Mouse (Mus musculus) embryonic facial prominence, embryonic 15.5 days (tissue): ENCODE measurements around the gene Pld5. TPM values are rescaled to one million over a fixed set of nuclear protein-coding genes. Genes with fewer than 3 reads are reported as not detected.
A peak's percentile ranks its signal among the peaks of the same experiment; 100 is the strongest.
"Not testable (repeated sequence)": the region's sequence is repeated elsewhere in the genome, so short reads cannot be mapped to it uniquely, and the experiment has no call there.

Experiments used
- ATAC-seq: fragments of 200-750 bp; cut with Nextera tagmentation; 2 replicates; pipeline ENCODE4 v1.8.0; 2017; ENCODE audit warnings: low read depth, moderate TSS enrichment; ENCODE audit not compliant: insufficient number of reproducible peaks, low FRiP score, low TSS enrichment
- H3K27ac ChIP-seq: fragments of 300-500 bp; sonication (generic); replicated peaks from 2 replicates; pipeline ENCODE4 v1.5.1; 2015; ENCODE audit warnings: mild to moderate bottlenecking, inconsistent platforms
- H3K27me3 ChIP-seq: fragments of 300-500 bp; sonication (generic); 2 replicates; pipeline ENCODE4 v1.6.1; 2015; ENCODE audit warnings: inconsistent platforms
- H3K36me3 ChIP-seq: fragments of 300-500 bp; sonication (generic); 2 replicates; pipeline ENCODE4 v1.6.1; 2015; ENCODE audit warnings: mild to moderate bottlenecking, inconsistent platforms
- H3K4me1 ChIP-seq: fragments of 300-500 bp; sonication (generic); 2 replicates; pipeline ENCODE4 v1.6.1; 2015; ENCODE audit warnings: inconsistent platforms
- H3K4me2 ChIP-seq: fragments of 300-500 bp; sonication (generic); replicated peaks from 2 replicates; pipeline ENCODE4 v1.6.1; 2015; ENCODE audit warnings: mild to moderate bottlenecking, inconsistent platforms
- H3K4me3 ChIP-seq: fragments of 300-500 bp; sonication (generic); replicated peaks from 2 replicates; pipeline ENCODE4 v1.5.1; 2015; ENCODE audit warnings: mild to moderate bottlenecking, inconsistent platforms
- H3K9ac ChIP-seq: fragments of 300-500 bp; sonication (generic); 2 replicates; pipeline ENCODE4 v1.6.1; 2015; ENCODE audit warnings: inconsistent platforms
- H3K9me3 ChIP-seq: fragments of 300-500 bp; sonication (generic); replicated peaks from 2 replicates; pipeline ENCODE4 v1.6.1; 2016; ENCODE audit warnings: inconsistent platforms
- WGBS: fragments of 180-500 bp; shearing (Covaris S2); methylation state at CpG from one replicate; pipeline ENCODE4 v1.1.7; 2015; 5-methylcytosine and 5-hydroxymethylcytosine counted together
- polyA plus RNA-seq: library from polyadenylated mRNA; unstranded; fragments of >200 nt; fragmentation: Nextera tagmentation; extraction: Ambion mirVana; gene quantifications from 2 replicates; pipeline ENCODE4 v1.2.1, GENCODE M21; 2015

Pld5 gene
- polyA plus RNA-seq, 1 experiment from 2014 or later = 1.3 TPM

- no peak for ATAC-seq
Measured at GRCm38 (mm10) chr1:176008411-176008810, 266.7 kb downstream of the Pld5 start.

GRCm38 (mm10) chr1:176000599-176000998 is 274.5 kb downstream of the Pld5 start:
- Histone ChIP-seq H3K4me1 (no peaks in the 10 kb centered on the region), H3K27me3 (no peaks in the 10 kb centered on the region), H3K27ac (no peak overlapping the region), H3K4me2 (no peak overlapping the region), H3K36me3 (no peaks in the 10 kb centered on the region), H3K9me3 (no peaks in the 10 kb centered on the region), H3K9ac (no peak overlapping the region), H3K4me3 (no peak overlapping the region)
- 80% methylated on average over 5 of the region's 5 CpGs for WGBS
- no peak for ATAC-seq

More at GRCm38 (mm10) chr1:176008411-176008810, 266.7 kb downstream of the Pld5 start:
- Histone ChIP-seq H3K27ac (no peak overlapping the region), H3K4me2 (no peak overlapping the region), H3K9ac (no peak overlapping the region), H3K4me3 (no peak overlapping the region), H3K4me1 (no peaks in the 10 kb centered on the region), H3K27me3 (no peaks in the 10 kb centered on the region), H3K9me3 (no peaks in the 10 kb centered on the region), H3K36me3 (no peaks in the 10 kb centered on the region)
- WGBS = 71% methylated on average over 2 of the region's 2 CpGs

GRCm38 (mm10) chr1:175997076-175997651 is 277.9 kb downstream of the Pld5 start:
- 47% methylated on average over 7 of the region's 7 CpGs for WGBS
- no peaks in the 10 kb centered on the region for H3K9me3 ChIP-seq

GRCm38 (mm10) chr1:175988912-175989311 is 286.2 kb downstream of the Pld5 start:
- H3K4me3 ChIP-seq = no peak overlapping the region
- H3K27ac ChIP-seq = no peak overlapping the region
- H3K9me3 ChIP-seq = no peaks in the 10 kb centered on the region
- H3K36me3 ChIP-seq = no peaks in the 10 kb centered on the region
- no peaks in the 10 kb centered on the region for H3K27me3 ChIP-seq
- H3K4me2 ChIP-seq = no peak overlapping the region
- 56% methylated on average over 4 of the region's 4 CpGs for WGBS
- H3K4me1 ChIP-seq = no peaks in the 10 kb centered on the region
- peak; percentile 69; the same call in 1 of the 2 replicates for ATAC-seq
- no peak overlapping the region for H3K9ac ChIP-seq

More at GRCm38 (mm10) chr1:175997076-175997651, 277.9 kb downstream of the Pld5 start:
- no peak for ATAC-seq
- H3K27me3 ChIP-seq = no peaks in the 10 kb centered on the region
- H3K4me2 ChIP-seq = no peak overlapping the region
- no peaks in the 10 kb centered on the region for H3K4me1 ChIP-seq
- no peak overlapping the region for H3K4me3 ChIP-seq
- H3K27ac ChIP-seq = no peak overlapping the region
- H3K36me3 ChIP-seq = no peaks in the 10 kb centered on the region
- no peak overlapping the region for H3K9ac ChIP-seq

- WGBS = 90% methylated on average over 5 of the region's 5 CpGs
- no peak for ATAC-seq
- H3K4me2 ChIP-seq = no peak overlapping the region
- H3K27me3 ChIP-seq = no peaks in the 10 kb centered on the region
- no peaks in the 10 kb centered on the region for H3K4me1 ChIP-seq
- H3K27ac ChIP-seq = no peak overlapping the region
- H3K9ac ChIP-seq = no peak overlapping the region
- no peaks in the 10 kb centered on the region for H3K36me3 ChIP-seq
- no peak overlapping the region for H3K4me3 ChIP-seq
- H3K9me3 ChIP-seq = no peaks in the 10 kb centered on the region
Measured at GRCm38 (mm10) chr1:175988448-175988847, 286.7 kb downstream of the Pld5 start.

- H3K9ac ChIP-seq, H3K4me1 ChIP-seq, H3K4me3 ChIP-seq, H3K27ac ChIP-seq, H3K9me3 ChIP-seq, H3K27me3 ChIP-seq, ATAC-seq, H3K4me2 ChIP-seq, H3K36me3 ChIP-seq: not testable (repeated sequence)
- 92% methylated on average over 7 of the region's 7 CpGs for WGBS
Measured at GRCm38 (mm10) chr1:175979014-175979413, 296.1 kb downstream of the Pld5 start, which contains the start of gene Rbm8a2. TSS of gene Rbm8a2 (minus strand) at chr1:175979114.

GRCm38 (mm10) chr1:175970710-175971109 is 304.4 kb downstream of the Pld5 start:
- no peaks in the 10 kb centered on the region for H3K36me3 ChIP-seq
- no peak overlapping the region for H3K4me3 ChIP-seq
- no peaks in the 10 kb centered on the region for H3K27me3 ChIP-seq
- no peak overlapping the region for H3K9ac ChIP-seq
- H3K4me2 ChIP-seq = no peak overlapping the region
- no peaks in the 10 kb centered on the region for H3K4me1 ChIP-seq
- no peaks in the 10 kb centered on the region for H3K9me3 ChIP-seq
- no peak for ATAC-seq
- H3K27ac ChIP-seq = no peak overlapping the region
- WGBS = 73% methylated on average over 5 of the region's 5 CpGs

- H3K4me3 ChIP-seq = no peak overlapping the region
- H3K9me3 ChIP-seq = no peaks in the 10 kb centered on the region
- no peak overlapping the region for H3K27ac ChIP-seq
- ATAC-seq = no peak
- 89% methylated on average over 5 of the region's 5 CpGs for WGBS
- H3K4me2 ChIP-seq = no peak overlapping the region
- H3K9ac ChIP-seq = no peak overlapping the region
- H3K4me1 ChIP-seq = no peaks in the 10 kb centered on the region
- H3K27me3 ChIP-seq = no peaks in the 10 kb centered on the region
- no peaks in the 10 kb centered on the region for H3K36me3 ChIP-seq
Measured at GRCm38 (mm10) chr1:175967004-175967745, 307.9 kb downstream of the Pld5 start.

GRCm38 (mm10) chr1:175961786-175962185 is 313.3 kb downstream of the Pld5 start:
- Histone ChIP-seq H3K27me3 (no peaks in the 10 kb centered on the region), H3K4me3 (no peak overlapping the region), H3K4me1 (no peaks in the 10 kb centered on the region), H3K9me3 (no peaks in the 10 kb centered on the region), H3K36me3 (no peaks in the 10 kb centered on the region), H3K9ac (no peak overlapping the region), H3K27ac (no peak overlapping the region), H3K4me2 (no peak overlapping the region)
- no peak for ATAC-seq
- WGBS = 82% methylated on average over 2 of the region's 2 CpGs

GRCm38 (mm10) chr1:175950851-175951250 is 324.3 kb downstream of the Pld5 start:
- H3K27ac ChIP-seq = no peak overlapping the region
- H3K9me3 ChIP-seq = no peaks in the 10 kb centered on the region
- H3K36me3 ChIP-seq = no peaks in the 10 kb centered on the region
- no peak overlapping the region for H3K4me2 ChIP-seq
- H3K4me1 ChIP-seq = no peaks in the 10 kb centered on the region
- no peak overlapping the region for H3K9ac ChIP-seq
- 81% methylated on average over 2 of the region's 2 CpGs for WGBS
- H3K4me3 ChIP-seq = no peak overlapping the region
- H3K27me3 ChIP-seq = no peaks in the 10 kb centered on the region
- ATAC-seq = no peak

- Histone ChIP-seq H3K4me1 (no peaks in the 10 kb centered on the region), H3K27ac (0 out of 2 replicates have a peak overlapping the region, but pooled peaks have one; percentile 4), H3K27me3 (no peaks in the 10 kb centered on the region), H3K9ac (no peak overlapping the region), H3K4me2 (no peak overlapping the region), H3K9me3 (no peaks in the 10 kb centered on the region), H3K4me3 (no peak overlapping the region), H3K36me3 (no peaks in the 10 kb centered on the region)
- 44% methylated on average over 3 of the region's 3 CpGs for WGBS
- no peak for ATAC-seq
Measured at GRCm38 (mm10) chr1:175950421-175950820, 324.7 kb downstream of the Pld5 start.
